Mouse (Mus musculus) thymus, adult 2 months (tissue): ENCODE data around the gene Ppp4r2.

Source experiments
- CTCF ChIP-seq: fragments of 200-500 bp; IDR thresholded peaks from 2 replicates; pipeline ENCODE4 v1.5.1; 2012; ENCODE audit warnings: mild to moderate bottlenecking, control low read depth, low read length, moderate library complexity, borderline replicate concordance; ENCODE audit not compliant: control insufficient read depth, poor library complexity, insufficient read depth; ENCODE audit errors: extremely low read depth
- POLR2A ChIP-seq: fragments of 200-500 bp; IDR thresholded peaks from 2 replicates; pipeline ENCODE4 v1.6.1; 2012; ENCODE audit warnings: mild to moderate bottlenecking, low read length, control low read depth, moderate library complexity; ENCODE audit not compliant: control insufficient read depth, poor library complexity, insufficient read depth; ENCODE audit errors: extremely low read depth

- TF ChIP-seq CTCF (no peak), POLR2A (no peak)
These were observed 25.1 kb upstream of the Ppp4r2 start for GRCm38 (mm10) chr6:100808221-100808778.
